Mouse (Mus musculus) heart, embryonic 16.5 days (tissue): ENCODE results near the gene B9d1. TPM values are rescaled to one million over a fixed set of nuclear protein-coding genes. Genes with fewer than 3 reads are reported as not detected.

Experiments
- ATAC-seq: fragments of 200-750 bp; cut with Nextera tagmentation; replicated peaks from 2 replicates; pipeline ENCODE4 v1.8.0; 2017; ENCODE audit warnings: moderate number of reproducible peaks; ENCODE audit not compliant: insufficient read depth, low FRiP score; ENCODE audit errors: extremely low read depth
- H3K27ac ChIP-seq: fragments of 300-500 bp; sonication (generic); 2 replicates; pipeline ENCODE4 v1.5.1; 2014; ENCODE audit warnings: mild to moderate bottlenecking, low read length, control low read depth, moderate library complexity
- H3K27me3 ChIP-seq: fragments of 300-500 bp; sonication (generic); 2 replicates; pipeline ENCODE4 v1.6.1; 2014; ENCODE audit warnings: low read length, mixed read lengths; ENCODE audit not compliant: control insufficient read depth, insufficient read depth
- H3K36me3 ChIP-seq: fragments of 300-500 bp; sonication (generic); 2 replicates; pipeline ENCODE4 v1.6.1; 2014; ENCODE audit not compliant: control insufficient read depth, insufficient read depth
- H3K4me1 ChIP-seq: fragments of 300-500 bp; sonication (generic); 2 replicates; pipeline ENCODE4 v1.6.1; 2014; ENCODE audit warnings: low read length, mixed read lengths; ENCODE audit not compliant: control insufficient read depth, insufficient read depth
- H3K4me2 ChIP-seq: fragments of 300-500 bp; sonication (generic); 2 replicates; pipeline ENCODE4 v1.6.1; 2014; ENCODE audit warnings: low read depth, mild to moderate bottlenecking, control low read depth, low read length
- H3K4me3 ChIP-seq: fragments of 300-500 bp; sonication (generic); 2 replicates; pipeline ENCODE4 v1.5.1; 2014; ENCODE audit warnings: mild to moderate bottlenecking, control low read depth, low read length
- H3K9ac ChIP-seq: fragments of 300-500 bp; sonication (generic); 2 replicates; pipeline ENCODE4 v1.6.1; 2014; ENCODE audit warnings: low read length, control low read depth
- H3K9me3 ChIP-seq: fragments of 300-500 bp; sonication (generic); replicated peaks from 2 replicates; pipeline ENCODE4 v1.6.1; 2016; ENCODE audit warnings: low read length; ENCODE audit not compliant: control insufficient read depth
- WGBS: fragments of 180-500 bp; shearing (Covaris S2); extraction: QIAGEN DNeasy Blood & Tissue Kit; methylation state at CpG from one replicate; pipeline ENCODE4 v1.1.7; 2014; 5-methylcytosine and 5-hydroxymethylcytosine counted together
- polyA plus RNA-seq: library from polyadenylated mRNA; unstranded; fragments of >200 nt; fragmentation: Nextera tagmentation; extraction: Ambion mirVana; gene quantifications from 2 replicates; pipeline ENCODE4 v1.2.1, GENCODE M21; 2015

B9d1 gene
- 11.6 and 13.3 TPM in 2 replicates for polyA plus RNA-seq

DNA sequence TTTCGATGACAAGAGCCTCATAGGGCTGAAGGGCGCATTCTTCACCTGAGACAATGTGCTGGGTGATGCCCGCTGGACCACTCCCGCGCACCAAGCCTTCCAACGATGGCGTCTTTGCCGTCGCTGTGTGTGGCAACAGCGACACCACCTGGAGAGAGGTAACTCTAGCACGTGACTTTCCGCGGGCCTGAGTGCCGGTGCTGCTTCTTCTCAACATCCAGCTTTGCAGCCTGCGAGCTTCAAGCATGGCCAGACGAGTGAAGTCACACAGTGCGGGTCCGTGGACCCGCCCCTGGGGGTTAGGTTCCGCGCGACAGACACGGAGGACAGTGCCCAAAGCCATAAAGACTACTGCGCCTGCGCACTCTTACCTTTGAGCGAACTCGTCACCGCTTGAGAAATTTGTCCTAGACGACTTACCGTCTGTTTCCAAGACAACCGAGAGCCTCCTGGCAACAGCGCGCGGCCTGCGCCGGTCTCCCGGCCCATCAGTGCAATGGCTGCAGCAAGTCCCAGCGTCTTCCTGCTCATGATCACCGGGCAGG, at the start of gene B9d1:
B9d1 (plus strand) TSS at position 432 of the 545 bp plus-strand sequence.
- WGBS = under 1% methylated on average over 39 of the region's 39 CpGs
- Histone ChIP-seq H3K27ac (peak within 1 kb of the TSS; percentile 58; the same call in 1 of the 2 replicates), H3K4me1 (peaks cover 7% of the 10 kb centered on the region), H3K36me3 (no peaks in the 10 kb centered on the region), H3K9me3 (no peaks in the 10 kb centered on the region), H3K4me2 (peak within 1 kb of the TSS; percentile 82), H3K27me3 (no peaks in the 10 kb centered on the region), H3K9ac (peak within 1 kb of the TSS; percentile 82), H3K4me3 (peak within 1 kb of the TSS; percentile 67)
- ATAC-seq = peak; percentile 92

DNA sequence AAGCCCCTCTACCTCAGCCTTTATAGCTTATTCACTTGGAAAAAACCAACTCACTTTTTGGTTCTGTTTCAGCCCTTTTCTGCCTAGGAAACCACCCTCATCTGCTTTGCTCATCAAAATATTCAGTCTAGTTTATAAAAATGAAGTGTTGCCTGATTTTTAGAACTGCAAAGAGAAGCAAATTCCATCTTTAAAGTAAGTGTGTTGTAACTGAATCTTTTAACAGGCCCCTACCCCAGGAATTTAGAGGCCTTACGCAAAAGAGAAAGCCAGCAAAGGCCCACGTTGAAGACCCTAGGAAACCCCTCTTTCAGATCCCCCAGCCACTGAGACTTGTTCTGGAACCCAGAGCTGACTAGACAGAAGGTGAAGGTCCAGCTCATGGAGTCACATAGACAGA, 40.9 kb upstream of the B9d1 start:
- no peak overlapping the region for H3K27ac ChIP-seq
- no peak for ATAC-seq
- no peaks in the 10 kb centered on the region for H3K9me3 ChIP-seq
- H3K4me1 ChIP-seq = no peaks in the 10 kb centered on the region
- 62% methylated on average over 2 of the region's 2 CpGs for WGBS
- H3K27me3 ChIP-seq = no peaks in the 10 kb centered on the region
- H3K4me2 ChIP-seq = no peak overlapping the region
- no peak overlapping the region for H3K9ac ChIP-seq
- H3K4me3 ChIP-seq = no peak overlapping the region
- H3K36me3 ChIP-seq = no peaks in the 10 kb centered on the region

DNA sequence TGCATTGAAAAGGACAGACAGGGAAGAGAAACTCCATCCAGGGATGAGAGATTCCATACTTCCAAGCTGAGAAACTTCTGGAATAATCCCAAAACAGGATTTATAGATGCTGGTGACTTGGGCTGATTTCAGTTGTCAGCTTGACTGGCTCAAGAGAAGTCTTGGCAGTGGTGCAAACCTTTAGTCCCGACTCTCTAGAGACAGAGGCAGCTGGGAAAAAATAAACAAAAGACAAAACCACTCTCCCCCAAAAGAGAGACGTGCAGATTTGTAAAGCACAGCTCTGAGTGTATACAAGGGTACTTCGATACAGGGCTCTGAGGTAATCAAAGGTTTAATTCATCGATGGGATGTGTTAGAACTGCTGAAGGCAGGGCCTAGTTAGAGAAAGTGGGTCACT, 39.5 kb upstream of the B9d1 start:
- ATAC-seq = no peak
- no peaks in the 10 kb centered on the region for H3K36me3 ChIP-seq
- H3K9ac ChIP-seq = no peak overlapping the region
- H3K27me3 ChIP-seq = no peaks in the 10 kb centered on the region
- no peak overlapping the region for H3K27ac ChIP-seq
- H3K4me1 ChIP-seq = no peaks in the 10 kb centered on the region
- 45% methylated on average over 4 of the region's 4 CpGs for WGBS
- no peaks in the 10 kb centered on the region for H3K9me3 ChIP-seq
- no peak overlapping the region for H3K4me2 ChIP-seq
- H3K4me3 ChIP-seq = no peak overlapping the region

DNA sequence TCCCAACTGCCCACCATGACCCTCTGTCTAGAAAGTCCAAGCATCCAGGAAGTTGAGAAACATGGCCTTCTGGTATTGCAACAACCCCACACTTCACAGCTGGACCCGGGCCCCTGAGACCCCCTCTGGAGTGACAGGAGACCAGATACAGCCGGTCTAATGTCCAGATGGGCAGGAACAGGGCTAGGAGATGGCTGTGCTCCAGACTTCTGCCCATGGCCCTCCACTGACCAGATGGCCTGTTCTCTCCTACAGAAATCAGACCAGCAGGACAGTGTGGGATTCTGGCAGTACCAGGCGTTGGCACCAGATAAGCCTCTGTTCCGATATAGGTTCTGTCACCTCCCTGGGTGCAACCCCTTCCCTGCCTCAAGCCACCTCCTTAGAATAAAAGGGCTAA, 36.4 kb upstream of the B9d1 start:
- Histone ChIP-seq H3K9me3 (no peaks in the 10 kb centered on the region), H3K27ac (no peak overlapping the region), H3K9ac (no peak overlapping the region), H3K27me3 (no peaks in the 10 kb centered on the region), H3K4me1 (no peaks in the 10 kb centered on the region), H3K36me3 (no peaks in the 10 kb centered on the region), H3K4me3 (no peak overlapping the region), H3K4me2 (no peak overlapping the region)
- WGBS = 77% methylated on average over 4 of the region's 4 CpGs
- ATAC-seq = no peak

DNA sequence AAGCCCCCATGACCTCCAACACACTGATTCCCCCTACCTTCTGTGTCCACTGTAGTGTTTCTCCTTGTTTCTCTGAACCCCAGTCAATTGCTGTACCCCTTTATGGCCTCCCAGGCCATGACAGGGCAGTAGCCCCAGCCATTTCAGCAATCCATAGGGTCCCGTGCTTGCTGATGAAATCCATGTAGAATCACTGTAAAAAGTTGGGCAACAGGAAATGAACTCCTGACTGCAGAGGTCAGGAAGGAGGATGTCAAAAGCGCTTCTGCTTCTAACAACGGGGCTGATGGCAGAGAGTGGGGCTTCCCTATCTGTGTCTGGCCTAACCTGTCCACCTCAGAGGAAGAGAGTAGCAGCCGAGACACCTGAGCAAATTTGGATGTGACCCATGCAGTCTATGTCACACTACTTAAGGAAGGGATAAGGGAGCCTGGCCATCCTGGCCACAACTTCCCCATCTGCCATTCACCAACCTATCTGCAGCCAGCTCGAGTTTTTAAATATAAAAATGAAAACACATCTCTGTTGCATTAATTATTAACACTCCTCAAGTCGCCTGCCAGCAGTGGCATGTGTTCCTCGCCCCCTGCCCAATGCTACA, 35.5 kb upstream of the B9d1 start:
- Histone ChIP-seq H3K9ac (no peak overlapping the region), H3K27me3 (no peaks in the 10 kb centered on the region), H3K36me3 (no peaks in the 10 kb centered on the region), H3K4me1 (no peaks in the 10 kb centered on the region), H3K4me2 (no peak overlapping the region), H3K9me3 (no peaks in the 10 kb centered on the region), H3K27ac (no peak overlapping the region), H3K4me3 (no peak overlapping the region)
- 60% methylated on average over 7 of the region's 7 CpGs for WGBS
- ATAC-seq = no peak

DNA sequence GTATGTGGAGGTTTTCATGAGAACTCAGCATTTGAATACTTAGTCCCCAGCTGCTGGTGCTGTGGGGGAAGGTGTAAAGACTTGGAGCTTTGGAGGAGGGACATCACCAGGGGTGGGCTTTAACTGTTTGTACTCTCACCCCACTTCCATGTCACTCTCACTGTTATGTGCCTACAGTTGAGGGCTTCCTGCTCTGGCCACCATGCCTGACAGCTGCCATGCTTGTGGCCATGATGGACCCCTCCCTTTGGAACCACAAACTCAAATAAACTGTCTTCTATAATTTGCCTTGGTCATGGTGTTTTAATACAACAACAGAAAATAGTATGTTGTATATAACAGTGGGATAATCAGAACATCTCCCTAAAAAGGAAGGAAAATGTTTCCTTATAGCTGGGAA, 34.1 kb upstream of the B9d1 start:
- Histone ChIP-seq H3K9ac (no peak overlapping the region), H3K27me3 (no peaks in the 10 kb centered on the region), H3K4me2 (no peak overlapping the region), H3K4me1 (no peaks in the 10 kb centered on the region), H3K27ac (no peak overlapping the region), H3K9me3 (no peaks in the 10 kb centered on the region), H3K4me3 (no peak overlapping the region), H3K36me3 (no peaks in the 10 kb centered on the region)
- no peak for ATAC-seq

DNA sequence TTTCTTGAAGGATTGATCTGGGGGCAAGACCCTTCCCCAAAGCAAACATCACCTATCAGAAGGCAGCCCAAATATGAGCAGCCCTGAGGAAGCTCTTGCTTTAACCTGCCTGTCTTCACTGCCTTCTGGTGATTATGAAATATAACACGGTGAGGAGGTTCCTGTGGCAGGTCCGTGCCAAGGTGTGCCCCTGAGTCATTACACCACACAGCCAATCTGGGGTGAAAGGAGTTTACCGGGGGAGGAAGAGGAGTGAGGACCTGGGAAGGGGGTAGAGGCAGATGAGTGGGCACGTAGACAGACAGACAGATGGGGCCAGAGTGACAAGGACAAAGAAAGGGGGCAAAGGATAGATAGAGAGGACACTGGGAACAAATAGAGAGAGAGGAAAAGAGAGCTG, 31.3 kb upstream of the B9d1 start:
- no peaks in the 10 kb centered on the region for H3K27me3 ChIP-seq
- no peaks in the 10 kb centered on the region for H3K9me3 ChIP-seq
- no peak overlapping the region for H3K4me2 ChIP-seq
- ATAC-seq = no peak
- no peaks in the 10 kb centered on the region for H3K36me3 ChIP-seq
- H3K27ac ChIP-seq = no peak overlapping the region
- WGBS = 64% methylated on average over 4 of the region's 4 CpGs
- H3K9ac ChIP-seq = no peak overlapping the region
- no peaks in the 10 kb centered on the region for H3K4me1 ChIP-seq
- no peak overlapping the region for H3K4me3 ChIP-seq

DNA sequence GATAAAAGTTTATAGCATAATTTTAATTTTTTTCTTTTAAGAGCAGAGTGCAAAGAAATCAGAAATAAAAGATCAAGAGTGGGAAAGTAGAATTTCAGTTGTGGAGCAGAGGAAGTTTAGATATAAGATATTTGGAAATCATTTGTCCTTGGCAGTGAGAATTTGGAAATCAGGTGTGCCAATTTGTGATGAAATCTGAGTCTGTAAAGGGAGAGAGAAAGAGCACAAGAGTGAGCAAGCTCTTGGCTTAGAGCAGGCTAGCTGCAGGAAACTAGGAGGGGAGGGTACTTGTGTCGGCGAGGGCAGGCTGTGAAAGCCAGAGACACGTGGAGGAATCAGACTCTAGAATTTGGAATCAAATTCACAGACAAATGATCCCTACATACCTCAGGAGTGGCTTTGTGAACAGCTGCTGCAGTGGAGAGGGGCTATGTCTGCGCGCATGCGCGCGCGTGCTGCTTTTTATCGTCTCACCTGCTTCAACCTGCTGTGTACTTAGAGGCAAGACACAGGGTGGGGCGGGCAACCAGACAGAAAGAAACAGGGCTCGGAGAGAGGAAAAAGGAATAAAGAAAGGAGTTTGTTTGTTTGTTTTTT, 28.1 kb upstream of the B9d1 start:
- H3K36me3 ChIP-seq = no peaks in the 10 kb centered on the region
- no peaks in the 10 kb centered on the region for H3K27me3 ChIP-seq
- H3K9ac ChIP-seq = no peak overlapping the region
- no peaks in the 10 kb centered on the region for H3K9me3 ChIP-seq
- peak overlapping the region; percentile 23 for H3K4me2 ChIP-seq
- 47% methylated on average over 12 of the region's 12 CpGs for WGBS
- H3K4me1 ChIP-seq = no peaks in the 10 kb centered on the region
- H3K4me3 ChIP-seq = no peak overlapping the region
- H3K27ac ChIP-seq = no peak overlapping the region
- ATAC-seq = no peak

DNA sequence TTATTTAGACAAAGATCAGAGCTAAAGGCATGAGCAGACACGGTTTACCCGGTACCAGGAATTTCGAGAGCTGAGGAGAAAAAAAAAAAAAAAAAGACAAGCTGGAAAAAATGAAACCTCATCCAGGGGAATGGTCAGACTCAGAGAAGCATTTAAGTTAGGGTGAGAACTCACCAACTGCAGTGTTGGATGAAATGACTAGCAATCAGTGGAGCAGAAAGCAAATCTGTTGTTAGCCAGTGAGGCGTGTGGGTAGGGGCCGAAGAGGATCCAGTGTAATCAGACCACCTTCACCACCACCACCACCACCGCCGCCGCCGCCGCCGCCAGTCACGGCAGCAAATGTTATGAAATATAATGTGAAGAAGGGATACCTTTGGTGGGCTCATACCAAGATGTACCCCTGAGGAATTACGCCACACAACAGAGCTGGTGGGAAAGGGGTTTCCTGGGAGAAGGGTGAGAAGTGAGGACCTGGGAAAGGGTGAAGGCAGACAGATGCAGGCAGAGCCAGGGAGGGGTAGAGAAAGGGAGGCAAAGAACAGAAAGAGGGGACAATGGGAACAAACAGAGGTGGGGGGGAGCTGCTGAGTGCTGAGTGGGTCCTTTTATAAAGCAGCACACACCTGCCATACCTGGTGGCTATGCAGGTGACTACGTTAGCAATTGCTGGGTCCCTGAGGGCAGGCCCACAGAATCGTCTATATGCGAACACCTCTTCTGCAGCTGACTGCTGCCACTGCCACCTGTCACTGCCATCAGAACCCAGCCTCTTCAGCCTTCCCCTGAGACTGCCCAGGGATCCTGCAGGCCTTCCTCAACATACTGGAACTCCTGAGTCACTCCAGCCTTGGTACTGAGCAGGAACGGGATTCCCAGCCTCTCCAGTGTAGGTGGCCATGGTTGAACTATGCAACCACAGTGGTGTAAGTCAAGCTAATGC, 27.1 kb upstream of the B9d1 start:
- 68% methylated on average over 17 of the region's 17 CpGs for WGBS
- Histone ChIP-seq H3K4me3 (no peak overlapping the region), H3K4me1 (no peaks in the 10 kb centered on the region), H3K27ac (no peak overlapping the region), H3K9me3 (no peaks in the 10 kb centered on the region), H3K27me3 (no peaks in the 10 kb centered on the region), H3K9ac (no peak overlapping the region), H3K36me3 (no peaks in the 10 kb centered on the region), H3K4me2 (no peak overlapping the region)
- no peak for ATAC-seq
